Mouse (Mus musculus) stomach, postnatal 0 days (tissue): ENCODE measurements around the gene Prcp.

Experiments
- CTCF ChIP-seq: IDR thresholded peaks from 2 replicates; pipeline ENCODE4 v1.5.1; 2016; ENCODE audit warnings: antibody characterized with exemption, low read depth, mild to moderate bottlenecking, moderate library complexity
- EP300 ChIP-seq: optimal IDR thresholded peaks from 2 replicates; pipeline ENCODE3; 2016; ENCODE audit warnings: antibody characterized with exemption

DNA sequence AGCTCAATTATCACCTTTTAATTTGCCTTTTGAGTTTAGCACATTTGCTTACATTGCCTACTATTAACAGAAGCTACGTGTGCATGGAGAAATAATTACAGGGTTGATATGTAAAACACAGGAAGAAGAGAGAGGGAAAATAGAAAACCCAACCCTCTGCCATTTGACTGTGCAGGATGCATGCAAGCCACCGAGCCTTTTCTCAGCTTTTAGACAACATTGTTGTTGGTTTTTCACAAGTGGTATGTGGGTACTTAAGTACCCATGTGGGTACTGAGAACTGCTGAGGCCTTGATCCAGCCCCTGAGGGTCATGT, 46.5 kb downstream of the Prcp start:
- TF ChIP-seq CTCF (no peak), EP300 (no peak)
